Mouse (Mus musculus) embryonic facial prominence, embryonic 14.5 days (tissue): ENCODE results near the gene Mn1. TPM values are rescaled to one million over a fixed set of nuclear protein-coding genes. Genes with fewer than 3 reads are reported as not detected.

Experiments
- ATAC-seq: fragments of 200-750 bp; cut with Nextera tagmentation; 2 replicates; pipeline ENCODE4 v1.8.0; 2017; ENCODE audit warnings: low read depth, moderate number of reproducible peaks, moderate TSS enrichment
- DNase-seq: peaks from one replicate; pipeline ENCODE4 v3.0.0-alpha.2; 2015; ENCODE audit warnings: low spot score
- H3K27ac ChIP-seq: fragments of 300-500 bp; sonication (generic); replicated peaks from 2 replicates; pipeline ENCODE4 v1.5.1; 2014; ENCODE audit warnings: low read depth, mild to moderate bottlenecking, low read length, moderate library complexity
- H3K27me3 ChIP-seq: fragments of 300-500 bp; sonication (generic); replicated peaks from 2 replicates; pipeline ENCODE4 v1.6.1; 2014; ENCODE audit warnings: low read length; ENCODE audit not compliant: control insufficient read depth, insufficient read depth
- H3K36me3 ChIP-seq: fragments of 300-500 bp; sonication (generic); 2 replicates; pipeline ENCODE4 v1.6.1; 2014; ENCODE audit warnings: low read length, mixed read lengths; ENCODE audit not compliant: control insufficient read depth, insufficient read depth
- H3K4me1 ChIP-seq: fragments of 300-500 bp; sonication (generic); 2 replicates; pipeline ENCODE4 v1.6.1; 2014; ENCODE audit warnings: antibody characterized with exemption, low read length; ENCODE audit not compliant: control insufficient read depth, insufficient read depth
- H3K4me2 ChIP-seq: fragments of 300-500 bp; sonication (generic); 2 replicates; pipeline ENCODE4 v1.6.1; 2014; ENCODE audit warnings: low read depth, mild to moderate bottlenecking, low read length, moderate library complexity, mixed read lengths
- H3K4me3 ChIP-seq: fragments of 300-500 bp; sonication (generic); 2 replicates; pipeline ENCODE4 v1.5.1; 2014; ENCODE audit warnings: low read depth, mild to moderate bottlenecking, low read length
- H3K9ac ChIP-seq: fragments of 300-500 bp; sonication (generic); 2 replicates; pipeline ENCODE4 v1.6.1; 2014; ENCODE audit warnings: low read depth, mild to moderate bottlenecking, low read length, moderate library complexity, mixed read lengths
- H3K9me3 ChIP-seq: fragments of 300-500 bp; sonication (generic); 2 replicates; pipeline ENCODE4 v1.6.1; 2016; ENCODE audit warnings: low read length; ENCODE audit not compliant: control insufficient read depth
- WGBS: fragments of 180-500 bp; shearing (Covaris S2); extraction: QIAGEN DNeasy Blood & Tissue Kit; methylation state at CpG from one replicate; pipeline ENCODE4 v1.1.7; 2014; 5-methylcytosine and 5-hydroxymethylcytosine counted together
- polyA plus RNA-seq: library from polyadenylated mRNA; unstranded; fragments of >200 nt; fragmentation: Nextera tagmentation; extraction: Ambion mirVana; gene quantifications from 2 replicates; pipeline ENCODE4 v1.2.1, GENCODE M21; 2014

Mn1 gene
- polyA plus RNA-seq, 1 experiment from 2014 or later, result 29.1 TPM

- Histone ChIP-seq H3K36me3 (peaks cover 28% of the 10 kb centered on the region), H3K4me3 (peak overlapping the region; percentile 94), H3K27ac (peak overlapping the region; percentile 95), H3K9ac (peak overlapping the region; percentile 98), H3K27me3 (no peaks in the 10 kb centered on the region), H3K9me3 (no peaks in the 10 kb centered on the region), H3K4me1 (peaks cover 17% of the 10 kb centered on the region), H3K4me2 (peak overlapping the region; percentile 97)
- no peak for DNase-seq
- under 1% methylated on average over 13 of the region's 13 CpGs for WGBS
- no peak for ATAC-seq
These were observed 1.1 kb upstream of the Mn1 start for GRCm38 (mm10) chr5:111416048-111416447.

- peak overlapping the region; percentile 94 for H3K4me3 ChIP-seq
- H3K9me3 ChIP-seq, result no peaks in the 10 kb centered on the region
- ATAC-seq (no peak), DNase-seq (no peak)
- 2% methylated on average over 31 of the region's 105 CpGs for WGBS
- H3K27me3 ChIP-seq, result no peaks in the 10 kb centered on the region
- H3K27ac ChIP-seq, result peak overlapping the region; percentile 95
- H3K36me3 ChIP-seq, result peaks cover 43% of the 10 kb centered on the region
- peaks cover 21% of the 10 kb centered on the region for H3K4me1 ChIP-seq
- peak overlapping the region; percentile 97 for H3K4me2 ChIP-seq
- H3K9ac ChIP-seq, result peak overlapping the region; percentile 98
These were observed 393 bp downstream of the Mn1 start for GRCm38 (mm10) chr5:111417378-111418131.

- DNase-seq (no peak), ATAC-seq (no peak)
- Histone ChIP-seq H3K4me3 (peak overlapping the region; percentile 94), H3K4me1 (peaks cover 21% of the 10 kb centered on the region), H3K9me3 (no peaks in the 10 kb centered on the region), H3K27me3 (no peaks in the 10 kb centered on the region), H3K4me2 (peak overlapping the region; percentile 97), H3K36me3 (peaks cover 50% of the 10 kb centered on the region), H3K27ac (peak overlapping the region; percentile 95), H3K9ac (peak overlapping the region; percentile 98)
- under 1% methylated on average over 36 of the region's 63 CpGs for WGBS
These were observed 1.3 kb downstream of the Mn1 start for GRCm38 (mm10) chr5:111418202-111419120.

GRCm38 (mm10) chr5:111419121-111419881 lies 2.1 kb downstream of the Mn1 start:
- peak overlapping the region; percentile 98 for H3K9ac ChIP-seq
- peak overlapping the region; percentile 94 for H3K4me3 ChIP-seq
- peaks cover 30% of the 10 kb centered on the region for H3K4me1 ChIP-seq
- peak overlapping the region; percentile 95 for H3K27ac ChIP-seq
- peak overlapping the region; percentile 97 for H3K4me2 ChIP-seq
- 3% methylated on average over 36 of the region's 42 CpGs for WGBS
- H3K36me3 ChIP-seq, result peaks cover 55% of the 10 kb centered on the region
- ATAC-seq, result no peak
- no peaks in the 10 kb centered on the region for H3K27me3 ChIP-seq
- no peaks in the 10 kb centered on the region for H3K9me3 ChIP-seq
- no peak for DNase-seq

- Histone ChIP-seq H3K27me3 (no peaks in the 10 kb centered on the region), H3K4me1 (peaks cover 31% of the 10 kb centered on the region), H3K9me3 (no peaks in the 10 kb centered on the region), H3K27ac (peak overlapping the region; percentile 58), H3K36me3 (peaks cover 62% of the 10 kb centered on the region), H3K4me3 (peak overlapping the region; percentile 94), H3K4me2 (peak overlapping the region; percentile 97), H3K9ac (peak overlapping the region; percentile 98)
- DNase-seq (no peak), ATAC-seq (no peak)
- 3% methylated on average over 17 of the region's 56 CpGs for WGBS
These were observed 3.0 kb downstream of the Mn1 start for GRCm38 (mm10) chr5:111420011-111420691.

GRCm38 (mm10) chr5:111420896-111421295 lies 3.7 kb downstream of the Mn1 start:
- Histone ChIP-seq H3K4me1 (peaks cover 37% of the 10 kb centered on the region), H3K9ac (peak overlapping the region; percentile 98), H3K27me3 (no peaks in the 10 kb centered on the region), H3K4me2 (peak overlapping the region; percentile 97), H3K9me3 (no peaks in the 10 kb centered on the region), H3K27ac (peak overlapping the region; percentile 58), H3K36me3 (peaks cover 69% of the 10 kb centered on the region), H3K4me3 (peak overlapping the region; percentile 94)
- no peak for DNase-seq
- 32% methylated on average over 16 of the region's 22 CpGs for WGBS
- no peak for ATAC-seq

GRCm38 (mm10) chr5:111421424-111421823 lies 4.3 kb downstream of the Mn1 start:
- ATAC-seq (no peak), DNase-seq (no peak)
- Histone ChIP-seq H3K4me3 (peak overlapping the region; percentile 94), H3K4me2 (peak overlapping the region; percentile 97), H3K27ac (peak overlapping the region; percentile 11; the same call in 1 of the 2 replicates), H3K36me3 (peaks cover 73% of the 10 kb centered on the region), H3K9me3 (no peaks in the 10 kb centered on the region), H3K27me3 (no peaks in the 10 kb centered on the region), H3K9ac (peak overlapping the region; percentile 98), H3K4me1 (peaks cover 43% of the 10 kb centered on the region)
- WGBS, result 46% methylated on average over 15 of the region's 15 CpGs
